Mouse (Mus musculus) E14TG2a.4 (cell line): Measurements from ENCODE around the gene Sertad2.

Source experiments
- H3K27me3 ChIP-seq: 2 replicates; pipeline ENCODE4 v1.6.1; 2014; ENCODE audit warnings: low read length, control low read depth; ENCODE audit not compliant: insufficient read depth
- H3K36me3 ChIP-seq: 2 replicates; pipeline ENCODE4 v1.6.1; 2014; ENCODE audit warnings: low read length, control low read depth; ENCODE audit not compliant: insufficient read depth
- H3K4me1 ChIP-seq: replicated peaks from 2 replicates; pipeline ENCODE4 v1.6.1; 2014; ENCODE audit warnings: low read depth, low read length, control low read depth
- H3K4me3 ChIP-seq: replicated peaks from 2 replicates; pipeline ENCODE4 v1.5.1; 2014; ENCODE audit warnings: mild to moderate bottlenecking, low read length
- H3K9me3 ChIP-seq: 2 replicates; pipeline ENCODE4 v1.6.1; 2014; ENCODE audit warnings: low read length, control low read depth
- CTCF ChIP-seq: conservative IDR thresholded peaks from 2 replicates; pipeline ENCODE4 v1.5.1; 2014; ENCODE audit warnings: low read length
- NANOG ChIP-seq: IDR thresholded peaks from 2 replicates; pipeline ENCODE4 v1.6.1; 2014; ENCODE audit warnings: borderline replicate concordance, low read length, mixed read lengths
- POU5F1 ChIP-seq: IDR thresholded peaks from 2 replicates; pipeline ENCODE4 v1.6.1; 2014; ENCODE audit warnings: low read length, borderline replicate concordance

The Sertad2 gene

GRCm38 (mm10) chr11:20604119-20604518, 61.1 kb downstream of the Sertad2 start:
- no peaks in the 10 kb centered on the region for H3K27me3 ChIP-seq
- no peak overlapping the region for H3K4me3 ChIP-seq
- H3K36me3 ChIP-seq: no peaks in the 10 kb centered on the region; the same call in 1 of the 2 replicates
- no peak for TF ChIP-seq POU5F1
- no peak for TF ChIP-seq CTCF
- TF ChIP-seq NANOG: no peak
- H3K4me1 ChIP-seq: peaks cover 22% of the 10 kb centered on the region
- no peaks in the 10 kb centered on the region for H3K9me3 ChIP-seq

- Histone ChIP-seq H3K4me1 (peaks cover 22% of the 10 kb centered on the region), H3K9me3 (no peaks in the 10 kb centered on the region), H3K4me3 (no peak overlapping the region), H3K27me3 (no peaks in the 10 kb centered on the region), H3K36me3 (no peaks in the 10 kb centered on the region)
- no peak for TF ChIP-seq CTCF
Observed at GRCm38 (mm10) chr11:20605613-20606012, 62.6 kb downstream of the Sertad2 start.

- TF ChIP-seq NANOG (no peak), POU5F1 (no peak), CTCF (no peak)
- Histone ChIP-seq H3K4me3 (0 out of 2 replicates have a peak overlapping the region, but pooled peaks have one; percentile 8), H3K36me3 (no peaks in the 10 kb centered on the region), H3K9me3 (no peaks in the 10 kb centered on the region), H3K4me1 (peaks cover 30% of the 10 kb centered on the region), H3K27me3 (no peaks in the 10 kb centered on the region)
Observed at GRCm38 (mm10) chr11:20608442-20608841, 65.4 kb downstream of the Sertad2 start.

- no peaks in the 10 kb centered on the region for H3K27me3 ChIP-seq
- TF ChIP-seq NANOG (no peak), POU5F1 (no peak), CTCF (no peak)
- H3K4me3 ChIP-seq: no peak overlapping the region
- H3K9me3 ChIP-seq: no peaks in the 10 kb centered on the region
- H3K36me3 ChIP-seq: no peaks in the 10 kb centered on the region
- peaks cover 31% of the 10 kb centered on the region for H3K4me1 ChIP-seq
Observed at GRCm38 (mm10) chr11:20613223-20613622, 70.2 kb downstream of the Sertad2 start.

- Histone ChIP-seq H3K4me3 (no peak overlapping the region), H3K9me3 (no peaks in the 10 kb centered on the region), H3K27me3 (no peaks in the 10 kb centered on the region), H3K4me1 (peaks cover 27% of the 10 kb centered on the region), H3K36me3 (no peaks in the 10 kb centered on the region)
- TF ChIP-seq POU5F1 (no peak), NANOG (no peak), CTCF (no peak)
Observed at GRCm38 (mm10) chr11:20616103-20616502, 73.0 kb downstream of the Sertad2 start.

GRCm38 (mm10) chr11:20627146-20627545, 84.1 kb downstream of the Sertad2 start:
- TF ChIP-seq CTCF: no peak
- TF ChIP-seq NANOG: no peak
- TF ChIP-seq POU5F1: no peak
- H3K36me3 ChIP-seq: no peaks in the 10 kb centered on the region
- no peaks in the 10 kb centered on the region for H3K9me3 ChIP-seq
- peaks cover 28% of the 10 kb centered on the region for H3K4me1 ChIP-seq
- H3K4me3 ChIP-seq: no peak overlapping the region
- H3K27me3 ChIP-seq: no peaks in the 10 kb centered on the region

GRCm38 (mm10) chr11:20628216-20628615, 85.2 kb downstream of the Sertad2 start:
- H3K27me3 ChIP-seq: no peaks in the 10 kb centered on the region
- no peaks in the 10 kb centered on the region for H3K36me3 ChIP-seq
- H3K9me3 ChIP-seq: no peaks in the 10 kb centered on the region
- H3K4me1 ChIP-seq: peaks cover 35% of the 10 kb centered on the region
- no peak for TF ChIP-seq NANOG
- TF ChIP-seq CTCF: no peak
- no peak for TF ChIP-seq POU5F1
- no peak overlapping the region for H3K4me3 ChIP-seq

- peaks cover 50% of the 10 kb centered on the region for H3K4me1 ChIP-seq
- H3K4me3 ChIP-seq: no peak overlapping the region
- no peaks in the 10 kb centered on the region for H3K9me3 ChIP-seq
- H3K36me3 ChIP-seq: no peaks in the 10 kb centered on the region
- TF ChIP-seq NANOG (no peak), CTCF (no peak), POU5F1 (no peak)
- no peaks in the 10 kb centered on the region for H3K27me3 ChIP-seq
Observed at GRCm38 (mm10) chr11:20629700-20630099, 86.6 kb downstream of the Sertad2 start.
